Mouse (Mus musculus) E14TG2a.4 (cell line): Measurements from ENCODE around the gene Hdgfl2.

Source experiments
- CTCF ChIP-seq: conservative IDR thresholded peaks from 2 replicates; pipeline ENCODE4 v1.5.1; 2014; ENCODE audit warnings: low read length
- NANOG ChIP-seq: IDR thresholded peaks from 2 replicates; pipeline ENCODE4 v1.6.1; 2014; ENCODE audit warnings: borderline replicate concordance, low read length, mixed read lengths
- POU5F1 ChIP-seq: IDR thresholded peaks from 2 replicates; pipeline ENCODE4 v1.6.1; 2014; ENCODE audit warnings: low read length, borderline replicate concordance

DNA sequence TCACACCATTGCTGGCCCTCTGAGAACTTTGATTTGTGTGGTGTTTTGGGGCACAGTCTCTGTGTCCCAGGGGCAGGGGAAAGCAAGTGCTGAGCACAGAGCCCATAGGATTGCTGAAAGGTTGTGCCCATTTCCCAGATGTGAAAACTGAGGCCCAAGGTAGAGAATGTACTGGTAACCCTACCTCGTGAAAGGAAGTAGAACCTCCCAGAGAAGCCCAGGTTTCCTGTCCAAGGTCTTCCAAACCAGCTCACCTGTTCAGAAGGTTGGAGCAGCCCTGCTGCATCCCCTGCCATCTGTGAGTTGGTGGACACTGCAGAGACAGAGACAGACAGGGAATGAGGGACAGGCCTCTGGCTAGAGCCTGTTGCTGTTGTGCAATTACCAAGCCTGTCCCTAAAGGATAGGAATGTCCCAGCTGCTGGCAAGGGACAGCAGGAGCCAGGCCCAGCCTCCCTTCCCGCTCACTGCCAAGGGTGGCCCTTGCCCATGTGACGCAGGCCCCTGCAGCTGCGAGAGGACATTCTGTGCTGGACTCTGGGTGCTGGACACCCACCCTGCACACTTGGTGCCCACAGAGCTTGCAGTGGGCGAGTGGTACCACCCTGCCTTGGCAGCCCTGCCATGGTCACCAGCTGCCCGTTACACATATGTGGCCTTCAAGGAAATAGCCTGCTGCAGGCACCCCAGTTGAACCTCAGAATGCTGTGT, 29.1 kb downstream of the Hdgfl2 start:
- TF ChIP-seq CTCF = no peak
- TF ChIP-seq POU5F1 = no peak
- TF ChIP-seq NANOG = no peak
